Mouse (Mus musculus) liver, adult 2 months (tissue): Measurements from ENCODE around the gene Iqgap3. TPM values are rescaled to one million over a fixed set of nuclear protein-coding genes. Genes with fewer than 3 reads are reported as not detected.

Experiments
- DNase-seq: peaks from one replicate; pipeline ENCODE4 v3.0.0-alpha.2; 2011; ENCODE audit warnings: low read depth, low spot score; ENCODE audit errors: extremely low read depth
- H3K27ac ChIP-seq: fragments of 200-500 bp; replicated peaks from 2 replicates; pipeline ENCODE4 v1.5.1; 2012; ENCODE audit warnings: low read depth, mild to moderate bottlenecking, control low read depth, inconsistent platforms, low read length; ENCODE audit not compliant: insufficient read depth
- H3K27me3 ChIP-seq: fragments of 200-500 bp; 2 replicates; pipeline ENCODE4 v1.6.1; 2012; ENCODE audit warnings: mild to moderate bottlenecking, moderate library complexity, low read length, inconsistent platforms; ENCODE audit not compliant: control insufficient read depth, insufficient read depth
- H3K36me3 ChIP-seq: fragments of 200-500 bp; 2 replicates; pipeline ENCODE4 v1.6.1; 2012; ENCODE audit warnings: low read length, inconsistent platforms; ENCODE audit not compliant: control insufficient read depth, insufficient read depth
- H3K4me1 ChIP-seq: fragments of 200-500 bp; 2 replicates; pipeline ENCODE4 v1.6.1; 2011; ENCODE audit warnings: low read length; ENCODE audit not compliant: control insufficient read depth, insufficient read depth
- H3K4me3 ChIP-seq: fragments of 200-500 bp; 2 replicates; pipeline ENCODE4 v1.5.1; 2011; ENCODE audit warnings: low read depth, mild to moderate bottlenecking, control low read depth, low read length, moderate library complexity; ENCODE audit not compliant: insufficient read depth
- H3K79me2 ChIP-seq: fragments of 200-500 bp; 2 replicates; pipeline ENCODE4 v1.6.1; 2012; ENCODE audit warnings: inconsistent platforms, mild to moderate bottlenecking, low read length, moderate library complexity; ENCODE audit not compliant: control insufficient read depth, insufficient read depth
- H3K9ac ChIP-seq: fragments of 200-500 bp; 2 replicates; pipeline ENCODE4 v1.6.1; 2012; ENCODE audit warnings: low read depth, mild to moderate bottlenecking, control low read depth, inconsistent platforms, low read length
- CTCF ChIP-seq: fragments of 200-500 bp; IDR thresholded peaks from 2 replicates; pipeline ENCODE4 v1.5.1; 2011; ENCODE audit warnings: low read depth, low read length, control low read depth
- POLR2A ChIP-seq: fragments of 200-500 bp; IDR thresholded peaks from 2 replicates; pipeline ENCODE4 v1.6.1; 2011; ENCODE audit warnings: low read length, control low read depth; ENCODE audit not compliant: insufficient read depth; ENCODE audit errors: extremely low read depth
- WGBS: fragments of 180-500 bp; shearing (Covaris S2); methylation state at CpG from one replicate; pipeline ENCODE4 v1.1.7; 2018; 5-methylcytosine and 5-hydroxymethylcytosine counted together
- polyA plus RNA-seq: library from polyadenylated mRNA; depleted of rRNA; stranded (reverse); fragments of >200 nt; gene quantifications from 2 replicates; pipeline ENCODE4 v1.2.3, GENCODE M21; 2012
- total RNA-seq: library from RNA; depleted of rRNA; stranded (reverse); fragments of >200 nt; gene quantifications from 2 replicates; pipeline ENCODE4 v1.2.3, GENCODE M21; 2014

The Iqgap3 gene
- total and polyA plus RNA-seq, 2 experiments: 0.16 to 0.18 TPM

GRCm38 (mm10) chr3:88143961-88144486 is 62.3 kb downstream of the Iqgap3 start:
- Histone ChIP-seq H3K79me2 (peaks cover 62% of the 10 kb centered on the region), H3K4me1 (peaks cover 54% of the 10 kb centered on the region), H3K36me3 (no peaks in the 10 kb centered on the region), H3K9ac (peak overlapping the region; percentile 21), H3K4me3 (peak overlapping the region; percentile 57), H3K27ac (peak overlapping the region; percentile 76), H3K27me3 (no peaks in the 10 kb centered on the region)
- TF ChIP-seq POLR2A (no peak), CTCF (no peak)
- WGBS: 4% methylated on average over 5 of the region's 5 CpGs
- DNase-seq: peak; percentile 30

GRCm38 (mm10) chr3:88144648-88145410 is 63.1 kb downstream of the Iqgap3 start:
- no peak for TF ChIP-seq POLR2A
- TF ChIP-seq CTCF: no peak
- Histone ChIP-seq H3K27ac (peak overlapping the region; percentile 76), H3K4me1 (peaks cover 54% of the 10 kb centered on the region), H3K9ac (peak overlapping the region; percentile 66), H3K27me3 (no peaks in the 10 kb centered on the region), H3K79me2 (peaks cover 67% of the 10 kb centered on the region), H3K36me3 (no peaks in the 10 kb centered on the region), H3K4me3 (peak overlapping the region; percentile 57)
- DNase-seq: peak; percentile 84
- WGBS: 7% methylated on average over 6 of the region's 6 CpGs

- Histone ChIP-seq H3K27me3 (no peaks in the 10 kb centered on the region), H3K4me3 (peak overlapping the region; percentile 49; the same call in 1 of the 2 replicates), H3K4me1 (peaks cover 58% of the 10 kb centered on the region), H3K79me2 (peaks cover 72% of the 10 kb centered on the region), H3K36me3 (no peaks in the 10 kb centered on the region), H3K9ac (peak overlapping the region; percentile 66), H3K27ac (peak overlapping the region; percentile 76)
- DNase-seq: no peak
- 12% methylated on average over 4 of the region's 4 CpGs for WGBS
- TF ChIP-seq CTCF (no peak), POLR2A (no peak)
These were observed 63.6 kb downstream of the Iqgap3 start for GRCm38 (mm10) chr3:88145411-88145782.

- Histone ChIP-seq H3K4me1 (peaks cover 56% of the 10 kb centered on the region), H3K79me2 (peaks cover 78% of the 10 kb centered on the region), H3K9ac (peak overlapping the region; percentile 66; the same call in 1 of the 2 replicates), H3K27me3 (no peaks in the 10 kb centered on the region), H3K4me3 (no peak overlapping the region), H3K36me3 (no peaks in the 10 kb centered on the region), H3K27ac (peak overlapping the region; percentile 76)
- DNase-seq: peak; percentile 82
- 12% methylated on average over 5 of the region's 5 CpGs for WGBS
- TF ChIP-seq POLR2A (no peak), CTCF (no peak)
These were observed 64.2 kb downstream of the Iqgap3 start for GRCm38 (mm10) chr3:88145952-88146351.

- H3K27me3 ChIP-seq: no peaks in the 10 kb centered on the region
- TF ChIP-seq POLR2A (no peak), CTCF (no peak)
- peaks cover 54% of the 10 kb centered on the region for H3K4me1 ChIP-seq
- H3K9ac ChIP-seq: no peak overlapping the region
- H3K4me3 ChIP-seq: no peak overlapping the region
- 42% methylated on average over 5 of the region's 5 CpGs for WGBS
- H3K79me2 ChIP-seq: peaks cover 84% of the 10 kb centered on the region
- H3K36me3 ChIP-seq: no peaks in the 10 kb centered on the region
- no peak for DNase-seq
- peak overlapping the region; percentile 0; the same call in 1 of the 2 replicates for H3K27ac ChIP-seq
These were observed 64.8 kb downstream of the Iqgap3 start for GRCm38 (mm10) chr3:88146376-88147112.
